Mouse (Mus musculus) midbrain, embryonic 14.5 days (tissue): ENCODE measurements at regions not wholly inside any gene's neighbourhood (a gene's known extent, or its start where the extent isn't known, plus 50 kb on each side); places are given as distances from the start of the nearest gene placed in this dataset.

Experiments used
- ATAC-seq: fragments of 200-750 bp; cut with Nextera tagmentation; 2 replicates; pipeline ENCODE4 v1.8.0; 2017; ENCODE audit warnings: moderate number of reproducible peaks, moderate library complexity; ENCODE audit not compliant: low FRiP score, low TSS enrichment
- DNase-seq: peaks from one replicate; pipeline ENCODE4 v3.0.0-alpha.2; 2015
- H3K27ac ChIP-seq: fragments of 300-500 bp; sonication (generic); replicated peaks from 2 replicates; pipeline ENCODE4 v1.5.1; 2014; ENCODE audit warnings: mild to moderate bottlenecking, low read depth, low read length, moderate library complexity
- H3K27me3 ChIP-seq: fragments of 300-500 bp; sonication (generic); 2 replicates; pipeline ENCODE4 v1.6.1; 2014; ENCODE audit warnings: low read length, control low read depth, mixed read lengths; ENCODE audit not compliant: control insufficient read depth, insufficient read depth
- H3K36me3 ChIP-seq: fragments of 300-500 bp; sonication (generic); 2 replicates; pipeline ENCODE4 v1.6.1; 2014; ENCODE audit warnings: low read length, control low read depth; ENCODE audit not compliant: control insufficient read depth, insufficient read depth
- H3K4me1 ChIP-seq: fragments of 300-500 bp; sonication (generic); 2 replicates; pipeline ENCODE4 v1.6.1; 2014; ENCODE audit warnings: mild to moderate bottlenecking, antibody characterized with exemption, low read length, control low read depth; ENCODE audit not compliant: control insufficient read depth, insufficient read depth
- H3K4me2 ChIP-seq: fragments of 300-500 bp; sonication (generic); 2 replicates; pipeline ENCODE4 v1.6.1; 2014; ENCODE audit warnings: mild to moderate bottlenecking, low read length, moderate library complexity
- H3K4me3 ChIP-seq: fragments of 300-500 bp; sonication (generic); replicated peaks from 2 replicates; pipeline ENCODE4 v1.5.1; 2014; ENCODE audit warnings: low read depth, low read length
- H3K9ac ChIP-seq: fragments of 300-500 bp; sonication (generic); replicated peaks from 2 replicates; pipeline ENCODE4 v1.6.1; 2014; ENCODE audit warnings: mild to moderate bottlenecking, low read length, moderate library complexity
- H3K9me3 ChIP-seq: fragments of 300-500 bp; sonication (generic); 2 replicates; pipeline ENCODE4 v1.6.1; 2016; ENCODE audit warnings: low read length, control low read depth, mixed read lengths; ENCODE audit not compliant: control insufficient read depth
- WGBS: fragments of 180-500 bp; shearing (Covaris S2); extraction: QIAGEN DNeasy Blood & Tissue Kit; methylation state at CpG from one replicate; pipeline ENCODE4 v1.1.7; 2014; 5-methylcytosine and 5-hydroxymethylcytosine counted together

GRCm38 (mm10) chr9:81726542-81726941 lies 92.9 kb upstream of the Htr1b start:
- ATAC-seq (peak; percentile 43; the same call in 1 of the 2 replicates), DNase-seq (peak; percentile 19)
- no peaks in the 10 kb centered on the region for H3K36me3 ChIP-seq
- no peaks in the 10 kb centered on the region for H3K4me1 ChIP-seq
- H3K27me3 ChIP-seq: no peaks in the 10 kb centered on the region
- H3K9ac ChIP-seq: no peak overlapping the region
- no peaks in the 10 kb centered on the region for H3K9me3 ChIP-seq
- H3K27ac ChIP-seq: no peak overlapping the region
- no peak overlapping the region for H3K4me2 ChIP-seq
- no peak overlapping the region for H3K4me3 ChIP-seq

- Histone ChIP-seq H3K4me2 (no peak overlapping the region), H3K9ac (no peak overlapping the region), H3K36me3 (no peaks in the 10 kb centered on the region), H3K27me3 (no peaks in the 10 kb centered on the region), H3K4me3 (no peak overlapping the region), H3K4me1 (no peaks in the 10 kb centered on the region), H3K9me3 (no peaks in the 10 kb centered on the region), H3K27ac (no peak overlapping the region)
- DNase-seq (no peak), ATAC-seq (no peak)
- 84% methylated on average over 1 of the region's 1 CpGs for WGBS
Observed at GRCm38 (mm10) chr9:81720103-81720502, 86.5 kb upstream of the Htr1b start.

GRCm38 (mm10) chr9:81716980-81717868 lies 83.6 kb upstream of the Htr1b start:
- no peak overlapping the region for H3K4me3 ChIP-seq
- DNase-seq (no peak), ATAC-seq (no peak)
- H3K4me1 ChIP-seq: no peaks in the 10 kb centered on the region
- H3K9ac ChIP-seq: no peak overlapping the region
- no peaks in the 10 kb centered on the region for H3K27me3 ChIP-seq
- H3K27ac ChIP-seq: no peak overlapping the region
- H3K9me3 ChIP-seq: no peaks in the 10 kb centered on the region
- H3K36me3 ChIP-seq: no peaks in the 10 kb centered on the region
- no peak overlapping the region for H3K4me2 ChIP-seq
- 81% methylated on average over 4 of the region's 4 CpGs for WGBS

GRCm38 (mm10) chr9:81691351-81691750 lies 57.7 kb upstream of the Htr1b start:
- Histone ChIP-seq H3K9me3 (no peaks in the 10 kb centered on the region), H3K27ac (no peak overlapping the region), H3K27me3 (no peaks in the 10 kb centered on the region), H3K4me1 (no peaks in the 10 kb centered on the region), H3K4me3 (no peak overlapping the region), H3K9ac (no peak overlapping the region), H3K4me2 (no peak overlapping the region), H3K36me3 (no peaks in the 10 kb centered on the region)
- DNase-seq (no peak), ATAC-seq (no peak)

GRCm38 (mm10) chr9:81689744-81690143 lies 56.1 kb upstream of the Htr1b start:
- no peak overlapping the region for H3K4me3 ChIP-seq
- H3K27me3 ChIP-seq: no peaks in the 10 kb centered on the region
- no peak overlapping the region for H3K4me2 ChIP-seq
- no peaks in the 10 kb centered on the region for H3K36me3 ChIP-seq
- H3K9ac ChIP-seq: no peak overlapping the region
- WGBS: 93% methylated on average over 3 of the region's 3 CpGs
- no peak overlapping the region for H3K27ac ChIP-seq
- DNase-seq (no peak), ATAC-seq (no peak)
- H3K9me3 ChIP-seq: no peaks in the 10 kb centered on the region
- H3K4me1 ChIP-seq: no peaks in the 10 kb centered on the region
